Mouse (Mus musculus) neural tube, embryonic 14.5 days (tissue): ENCODE data around the gene Smim26. TPM values are rescaled to one million over a fixed set of nuclear protein-coding genes. Genes with fewer than 3 reads are reported as not detected.

Experiments
- ATAC-seq: fragments of 200-750 bp; cut with Nextera tagmentation; 2 replicates; pipeline ENCODE4 v1.8.0; 2017; ENCODE audit warnings: low read depth, mild to moderate bottlenecking, moderate TSS enrichment, moderate library complexity
- H3K27ac ChIP-seq: fragments of 300-500 bp; sonication (generic); 2 replicates; pipeline ENCODE4 v1.5.1; 2014; ENCODE audit warnings: low read depth, mild to moderate bottlenecking, control low read depth, low read length, moderate library complexity, mixed read lengths
- H3K27me3 ChIP-seq: fragments of 300-500 bp; sonication (generic); 2 replicates; pipeline ENCODE4 v1.6.1; 2014; ENCODE audit warnings: low read length; ENCODE audit not compliant: control insufficient read depth, insufficient read depth
- H3K36me3 ChIP-seq: fragments of 300-500 bp; sonication (generic); 2 replicates; pipeline ENCODE4 v1.6.1; 2014; ENCODE audit warnings: low read length, mixed read lengths; ENCODE audit not compliant: control insufficient read depth, insufficient read depth
- H3K4me1 ChIP-seq: fragments of 300-500 bp; sonication (generic); 2 replicates; pipeline ENCODE4 v1.6.1; 2014; ENCODE audit warnings: low read length; ENCODE audit not compliant: control insufficient read depth, insufficient read depth
- H3K4me2 ChIP-seq: fragments of 300-500 bp; sonication (generic); 2 replicates; pipeline ENCODE4 v1.6.1; 2014; ENCODE audit warnings: mild to moderate bottlenecking, low read depth, low read length, control low read depth
- H3K4me3 ChIP-seq: fragments of 300-500 bp; sonication (generic); 2 replicates; pipeline ENCODE4 v1.5.1; 2014; ENCODE audit warnings: low read depth, low read length, control low read depth, mixed read lengths
- H3K9ac ChIP-seq: fragments of 300-500 bp; sonication (generic); replicated peaks from 2 replicates; pipeline ENCODE4 v1.6.1; 2014; ENCODE audit warnings: low read depth, mild to moderate bottlenecking, control low read depth, low read length, mixed read lengths
- H3K9me3 ChIP-seq: fragments of 300-500 bp; sonication (generic); 2 replicates; pipeline ENCODE4 v1.6.1; 2016; ENCODE audit warnings: low read length; ENCODE audit not compliant: control insufficient read depth
- WGBS: fragments of 180-500 bp; shearing (Covaris S2); extraction: QIAGEN DNeasy Blood & Tissue Kit; methylation state at CpG from one replicate; pipeline ENCODE4 v1.1.7; 2014; 5-methylcytosine and 5-hydroxymethylcytosine counted together
- microRNA-seq: library from miRNA; unstranded; fragments of <30 nt; microRNA quantifications from one replicate; pipeline ENCODE4, GENCODE M21; 2016
- polyA plus RNA-seq: library from polyadenylated mRNA; unstranded; fragments of >200 nt; fragmentation: Nextera tagmentation; extraction: Ambion mirVana; gene quantifications from 2 replicates; pipeline ENCODE4 v1.2.1, GENCODE M21; 2014

The Smim26 gene
- polyA plus RNA-seq, 1 experiment from 2014 or later: 80.4 TPM

DNA sequence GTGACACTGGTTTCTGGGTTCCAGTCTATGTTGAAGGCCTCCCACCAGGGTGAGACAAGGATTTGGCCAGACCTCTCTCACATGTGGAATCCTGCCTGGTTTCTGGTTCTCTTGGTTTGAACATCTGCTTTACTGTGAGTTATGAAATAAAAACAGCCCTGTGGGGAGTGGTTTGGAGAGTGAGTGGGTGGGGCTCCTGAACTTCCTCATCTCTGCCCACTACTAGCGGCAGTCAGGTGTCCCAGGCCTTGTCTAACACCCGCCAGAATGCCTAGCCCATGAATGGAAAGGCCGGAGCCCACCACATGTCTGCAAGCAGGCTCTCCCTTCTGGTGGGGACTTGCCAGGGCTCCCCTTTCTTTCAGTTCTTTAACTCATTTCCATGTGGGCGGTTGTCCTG is 48.1 kb downstream of the Smim26 start:
- H3K27ac ChIP-seq: no peak overlapping the region
- no peaks in the 10 kb centered on the region for H3K9me3 ChIP-seq
- WGBS: 79% methylated on average over 4 of the region's 4 CpGs
- H3K4me2 ChIP-seq: no peak overlapping the region
- H3K9ac ChIP-seq: no peak overlapping the region
- ATAC-seq: no peak
- no peaks in the 10 kb centered on the region; the same call in 1 of the 2 replicates for H3K4me1 ChIP-seq
- H3K36me3 ChIP-seq: no peaks in the 10 kb centered on the region
- no peaks in the 10 kb centered on the region for H3K27me3 ChIP-seq
- no peak overlapping the region for H3K4me3 ChIP-seq

Small RNAs within 50 kb of the gene (microRNA-seq; reads per million reads assigned to microRNA genes)
- not detected for gene Gm24823

Other genes with a start within 250 kb of the Smim26 start
- gene Kat14, start 225.1 kb upstream of the Smim26 start, polyA plus RNA-seq: 21.5 and 27.4 TPM in 2 replicates
- gene Pet117, start 225.1 kb upstream of the Smim26 start, polyA plus RNA-seq: not detected in 2 replicates
- 18.7 and 23.9 TPM in 2 replicates for gene Dzank1, start 66.6 kb upstream of the Smim26 start, polyA plus RNA-seq
- gene Polr3f, start 66.3 kb upstream of the Smim26 start, polyA plus RNA-seq: 26.4 and 33.3 TPM in 2 replicates
- gene Rbbp9, start 43.2 kb upstream of the Smim26 start, polyA plus RNA-seq: 56.0 and 58.9 TPM in 2 replicates
- 55.6 and 69.7 TPM in 2 replicates for gene Sec23b, start 37.8 kb upstream of the Smim26 start, polyA plus RNA-seq
- gene Dtd1, start 5.8 kb downstream of the Smim26 start, polyA plus RNA-seq: 112 and 132 TPM in 2 replicates
- gene Scp2d1, start 229.6 kb downstream of the Smim26 start, polyA plus RNA-seq: not detected in 2 replicates